Mouse (Mus musculus): ENCODE results near the gene Basp1. TPM values are rescaled to one million over a fixed set of nuclear protein-coding genes. Genes with fewer than 3 reads are reported as not detected.

The Basp1 gene
- total and polyA plus RNA-seq, 3 experiments, result 0.04 to 2.5 (median 1.6) TPM

DNA sequence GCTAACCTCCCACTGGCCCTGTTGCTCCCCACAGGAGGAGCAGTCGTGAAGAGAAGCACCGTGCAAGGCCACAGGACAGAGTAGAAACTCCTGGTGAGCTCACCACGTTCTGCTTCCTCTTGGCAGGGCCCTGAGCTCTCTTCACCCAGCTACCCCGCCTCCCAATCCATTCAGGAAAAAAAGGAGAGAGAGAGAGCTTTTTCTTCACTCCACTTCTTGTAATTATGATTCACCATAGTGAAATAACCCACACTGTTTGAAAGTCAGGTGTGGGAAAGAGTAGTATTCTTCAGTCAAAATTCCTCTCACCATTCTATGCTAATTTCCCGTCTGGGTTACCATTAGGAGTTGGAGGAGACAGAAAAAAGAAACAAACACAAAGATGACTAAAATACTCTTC is 48.1 kb downstream of the Basp1 start:
- Histone ChIP-seq H3K9me3 (replicated peaks; ENCODE audit: low read length) (peaks cover 8% of the 10 kb centered on the region), H3K79me2 (replicated peaks; ENCODE audit: control insufficient read depth, extremely low read depth, insufficient read depth, poor library complexity, severe bottlenecking) (no peaks in the 10 kb centered on the region), H3K27ac (ENCODE audit: insufficient read depth, low read depth) (no peak overlapping the region), H3K36me3 (replicated peaks in 1 of 2; ENCODE audit: control insufficient read depth in 1 of 2, insufficient read depth in 1 of 2, low read length in 1 of 2) (peaks cover 0 to 4% of the 10 kb centered on the region in 2 experiments), H3K4me3 (replicated peaks in 1 of 3; ENCODE audit: low read depth in 2 of 3, low read length in 2 of 3, poor library complexity in 1 of 3) (no peak overlapping the region), H3K9ac (ENCODE audit: insufficient read depth, low read depth) (no peak overlapping the region), H3K4me1 (ENCODE audit: control insufficient read depth in 1 of 2, insufficient read depth in 2 of 2) (peaks cover 0 to 31% of the 10 kb centered on the region in 2 experiments; a peak in 2 of 4 replicates), H3K4me2 (ENCODE audit: insufficient read depth, low read depth, poor library complexity, severe bottlenecking) (no peak overlapping the region), H3K27me3 (replicated peaks) (no peaks in the 10 kb centered on the region)
- no peak for DNase-seq (ENCODE audit: extremely low read depth)
- TF ChIP-seq NELFE (IDR thresholded peaks at IDR 0.05; ENCODE audit: low read depth, low read length) (no peak), CHD2 (IDR thresholded peaks at IDR 0.05; ENCODE audit: low read length) (no peak), ZMIZ1 (IDR thresholded peaks at IDR 0.05; ENCODE audit: low read depth, low read length) (no peak), CHD1 (IDR thresholded peaks at IDR 0.05; ENCODE audit: low read depth, low read length) (no peak)
- in situ Hi-C loops (cut with MboI; ENCODE audit: low pct_ligation_motif_present, low pct_unique_long_range_greater_than_20kb, low sequenced_read_pairs) (no loop called here), dilution Hi-C loops (cut with MboI; ENCODE audit: extremely low pct_ligation_motif_present, extremely low pct_unique_long_range_greater_than_20kb, low sequenced_read_pairs) (no loop called here)

DNA sequence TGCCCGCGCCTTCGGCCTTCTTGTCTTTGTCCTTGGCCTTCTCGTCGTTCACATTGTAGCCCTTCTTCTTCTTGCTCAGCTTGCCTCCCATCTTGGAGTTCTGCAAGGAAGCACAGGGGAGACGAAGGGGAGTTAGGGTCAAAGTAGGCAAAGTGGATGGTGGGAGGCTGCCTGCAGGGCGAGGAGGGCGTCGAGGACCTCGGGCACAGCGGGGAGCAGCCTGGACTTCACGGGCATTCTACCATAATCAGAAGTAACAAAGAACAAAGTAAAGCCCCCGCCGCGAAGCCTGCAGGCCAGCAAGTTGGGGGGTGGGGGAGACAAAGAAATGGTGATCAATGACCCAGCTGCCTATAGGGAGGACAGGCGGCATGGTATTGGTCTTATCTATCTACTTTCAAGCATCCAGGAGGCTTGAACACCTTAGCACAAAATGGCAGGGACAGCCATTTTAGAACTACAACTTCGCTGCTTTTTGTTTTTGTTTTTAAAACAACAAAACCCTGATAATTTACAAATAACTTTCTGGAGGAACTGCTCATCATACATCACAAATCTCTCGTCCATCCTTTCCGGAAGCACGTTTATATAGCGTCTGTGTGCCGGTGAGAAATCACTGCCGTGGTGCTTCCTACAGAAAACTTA is 48.6 kb downstream of the Basp1 start:
- in situ Hi-C loops (cut with MboI; ENCODE audit: low pct_ligation_motif_present, low pct_unique_long_range_greater_than_20kb, low sequenced_read_pairs), result no loop called here
- no peaks in the 10 kb centered on the region for H3K27me3 ChIP-seq (replicated peaks)
- H3K4me1 ChIP-seq (ENCODE audit: control insufficient read depth in 1 of 2, insufficient read depth in 2 of 2), result peaks cover 0 to 32% of the 10 kb centered on the region in 2 experiments; a peak in 2 of 4 replicates
- H3K27ac ChIP-seq (ENCODE audit: insufficient read depth, low read depth), result no peak overlapping the region
- H3K9me3 ChIP-seq (replicated peaks; ENCODE audit: low read length), result peaks cover 8% of the 10 kb centered on the region
- no peaks in the 10 kb centered on the region for H3K79me2 ChIP-seq (replicated peaks; ENCODE audit: control insufficient read depth, extremely low read depth, insufficient read depth, poor library complexity, severe bottlenecking)
- peaks cover 0 to 4% of the 10 kb centered on the region in 2 experiments for H3K36me3 ChIP-seq (replicated peaks in 1 of 2; ENCODE audit: control insufficient read depth in 1 of 2, insufficient read depth in 1 of 2, low read length in 1 of 2)
- DNase-seq (ENCODE audit: extremely low read depth), result no peak
- no peak overlapping the region for H3K4me2 ChIP-seq (ENCODE audit: insufficient read depth, low read depth, poor library complexity, severe bottlenecking)
- dilution Hi-C loops (cut with MboI; ENCODE audit: extremely low pct_ligation_motif_present, extremely low pct_unique_long_range_greater_than_20kb, low sequenced_read_pairs), result no loop called here
- TF ChIP-seq USF2 (conservative IDR thresholded peaks at IDR 0.05; ENCODE audit: low read depth, low read length) (no peak), GABPA (IDR thresholded peaks at IDR 0.05; ENCODE audit: insufficient replicate concordance, low read depth, low read length) (no peak), UBTF (IDR thresholded peaks at IDR 0.05; ENCODE audit: low read depth, low read length) (no peak), TCF12 (IDR thresholded peaks at IDR 0.05; ENCODE audit: low read depth, low read length) (no peak), RAD21 (IDR thresholded peaks at IDR 0.05; ENCODE audit: low read depth, low read length) (no peak), JUN (IDR thresholded peaks at IDR 0.05; ENCODE audit: insufficient read depth, low read depth, low read length) (no peak), USF1 (IDR thresholded peaks at IDR 0.05; ENCODE audit: low read depth, low read length) (no peak), ZC3H11A (IDR thresholded peaks at IDR 0.05; ENCODE audit: low read depth, low read length) (no peak), JUND (conservative IDR thresholded peaks at IDR 0.05; ENCODE audit: low read depth, low read length) (no peak), ELF1 (IDR thresholded peaks at IDR 0.05; ENCODE audit: low read depth, low read length) (no peak), CHD1 (IDR thresholded peaks at IDR 0.05; ENCODE audit: low read depth, low read length) (no peak), HCFC1 (IDR thresholded peaks at IDR 0.05; ENCODE audit: low read depth, low read length) (no peak), SIN3A (IDR thresholded peaks at IDR 0.05; ENCODE audit: low read length) (no peak), ETS1 (conservative IDR thresholded peaks at IDR 0.05; ENCODE audit: low read depth, low read length) (no peak), CTCF (conservative IDR thresholded peaks at IDR 0.05 in 1 of 2, IDR thresholded peaks at IDR 0.05 in 1 of 2; ENCODE audit: low read depth in 2 of 2, low read length in 2 of 2) (no peak), NRF1 (IDR thresholded peaks at IDR 0.05; ENCODE audit: low read depth, low read length) (no peak), EP300 (IDR thresholded peaks at IDR 0.05; ENCODE audit: low read length) (no peak)
- H3K9ac ChIP-seq (ENCODE audit: insufficient read depth, low read depth), result no peak overlapping the region
- no peak overlapping the region for H3K4me3 ChIP-seq (replicated peaks in 1 of 3; ENCODE audit: low read depth in 2 of 3, low read length in 2 of 3, poor library complexity in 1 of 3)

All from CH12.LX (cell line).